Mouse (Mus musculus): ENCODE data around the gene Tpra1. TPM values are rescaled to one million over a fixed set of nuclear protein-coding genes. Genes with fewer than 3 reads are reported as not detected.
A peak's percentile ranks its signal among the peaks of the same experiment; 100 is the strongest.

Tpra1 gene
- total and polyA plus RNA-seq, 2 experiments from 2014 or later = 49.4 to 88.4 TPM

DNA sequence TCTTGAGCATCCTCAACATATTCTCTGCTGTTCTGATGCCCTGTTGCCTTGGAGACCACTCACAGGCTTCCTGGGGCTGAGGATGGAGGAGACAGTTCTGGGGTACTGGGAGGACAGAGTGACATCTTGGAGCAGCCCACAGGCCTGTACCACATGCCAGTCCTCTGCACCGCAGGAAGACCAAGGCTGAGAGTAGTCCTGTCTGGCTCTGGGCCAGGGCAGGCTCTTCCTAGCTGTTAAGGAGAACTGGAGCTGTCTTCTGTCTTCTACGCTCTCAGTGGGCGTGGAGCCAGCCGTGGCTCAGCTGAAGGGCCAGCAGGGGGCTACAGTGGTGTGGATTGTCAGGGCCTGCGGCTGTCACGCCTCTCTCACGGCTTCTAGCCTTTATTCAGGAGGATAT lies 57.8 kb downstream of the Tpra1 start:
- ATAC-seq (peak; percentile 76), DNase-seq (ENCODE audit: low spot score) (peak; percentile 88)
- Histone ChIP-seq H3K4me1 (ENCODE audit: insufficient read depth, low read length) (peaks cover 20% of the 10 kb centered on the region), H3K27ac (peak overlapping the region; percentile 32; the same call in 1 of the 2 replicates), H3K4me2 (ENCODE audit: low read depth, low read length) (no peak overlapping the region), H3K27me3 (ENCODE audit: insufficient read depth, low read length) (no peaks in the 10 kb centered on the region), H3K4me3 (ENCODE audit: low read length) (no peak overlapping the region), H3K36me3 (ENCODE audit: insufficient read depth, low read length) (no peaks in the 10 kb centered on the region), H3K9me3 (ENCODE audit: low read length) (no peaks in the 10 kb centered on the region), H3K9ac (replicated peaks; ENCODE audit: low read length) (no peak overlapping the region)
- peak; percentile 64 for TF ChIP-seq CTCF (IDR thresholded peaks at IDR 0.05; ENCODE audit: low read depth)
- 6% methylated on average over 7 of the region's 7 CpGs for WGBS

DNA sequence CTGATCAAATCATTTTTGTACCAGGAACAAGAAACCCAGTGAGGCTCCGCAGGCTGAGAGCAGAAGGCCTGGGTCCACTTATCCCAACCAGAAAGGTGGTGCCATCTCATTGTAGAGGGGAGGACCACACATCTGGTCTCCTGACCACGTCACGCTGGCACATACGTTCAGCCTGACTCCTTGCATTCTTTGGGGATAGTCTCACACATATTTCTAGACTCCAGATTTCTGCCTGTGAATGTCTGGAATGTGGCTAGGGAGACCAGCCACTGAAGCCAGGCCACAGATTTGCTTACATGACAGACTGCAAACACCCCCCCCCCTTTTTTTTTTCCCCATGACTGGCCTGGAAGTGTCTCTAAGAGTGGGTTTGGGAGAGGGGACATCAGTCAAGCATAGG lies 58.9 kb downstream of the Tpra1 start:
- no peak overlapping the region for H3K4me2 ChIP-seq (ENCODE audit: low read depth, low read length)
- H3K36me3 ChIP-seq (ENCODE audit: insufficient read depth, low read length) = no peaks in the 10 kb centered on the region
- WGBS = 80% methylated on average over 4 of the region's 4 CpGs
- no peaks in the 10 kb centered on the region for H3K9me3 ChIP-seq (ENCODE audit: low read length)
- no peaks in the 10 kb centered on the region for H3K27me3 ChIP-seq (ENCODE audit: insufficient read depth, low read length)
- no peak overlapping the region for H3K9ac ChIP-seq (replicated peaks; ENCODE audit: low read length)
- TF ChIP-seq CTCF (IDR thresholded peaks at IDR 0.05; ENCODE audit: low read depth) = no peak
- no peak overlapping the region for H3K27ac ChIP-seq
- no peak for ATAC-seq
- DNase-seq (ENCODE audit: low spot score) = no peak
- H3K4me3 ChIP-seq (ENCODE audit: low read length) = no peak overlapping the region
- H3K4me1 ChIP-seq (ENCODE audit: insufficient read depth, low read length) = peaks cover 20% of the 10 kb centered on the region

Other genes starting within 250 kb of the Tpra1 start
- gene Mgll, start 177.8 kb upstream of the Tpra1 start, total RNA-seq (2014; rRNA removed) = 105 and 126 TPM in 2 replicates
- 148 and 158 TPM in 2 replicates for gene Mgll, start 177.8 kb upstream of the Tpra1 start, polyA plus RNA-seq (2015; fragmentation: Nextera tagmentation; extraction: Ambion mirVana)
- gene Abtb1, start 60.3 kb upstream of the Tpra1 start, total RNA-seq (2014; rRNA removed) = 62.6 and 78.9 TPM in 2 replicates
- 31.5 and 34.8 TPM in 2 replicates for gene Abtb1, start 60.3 kb upstream of the Tpra1 start, polyA plus RNA-seq (2015; fragmentation: Nextera tagmentation; extraction: Ambion mirVana)
- 1,247 and 1,290 TPM in 2 replicates for gene Podxl2, start 27.2 kb upstream of the Tpra1 start, total RNA-seq (2014; rRNA removed)
- 675 and 695 TPM in 2 replicates for gene Podxl2, start 27.2 kb upstream of the Tpra1 start, polyA plus RNA-seq (2015; fragmentation: Nextera tagmentation; extraction: Ambion mirVana)
- 35.3 and 37.0 TPM in 2 replicates for gene Mcm2, start 3.5 kb upstream of the Tpra1 start, total RNA-seq (2014; rRNA removed)
- gene Mcm2, start 3.5 kb upstream of the Tpra1 start, polyA plus RNA-seq (2015; fragmentation: Nextera tagmentation; extraction: Ambion mirVana) = 21.7 and 23.3 TPM in 2 replicates